Mouse (Mus musculus) testis, postnatal 10 days (tissue): ENCODE results near the gene Insl6.

ENCODE experiments used
- DNase-seq: peaks from one replicate; pipeline ENCODE4 v3.0.0; 2021; ENCODE audit warnings: low spot score

Gene Insl6

DNA sequence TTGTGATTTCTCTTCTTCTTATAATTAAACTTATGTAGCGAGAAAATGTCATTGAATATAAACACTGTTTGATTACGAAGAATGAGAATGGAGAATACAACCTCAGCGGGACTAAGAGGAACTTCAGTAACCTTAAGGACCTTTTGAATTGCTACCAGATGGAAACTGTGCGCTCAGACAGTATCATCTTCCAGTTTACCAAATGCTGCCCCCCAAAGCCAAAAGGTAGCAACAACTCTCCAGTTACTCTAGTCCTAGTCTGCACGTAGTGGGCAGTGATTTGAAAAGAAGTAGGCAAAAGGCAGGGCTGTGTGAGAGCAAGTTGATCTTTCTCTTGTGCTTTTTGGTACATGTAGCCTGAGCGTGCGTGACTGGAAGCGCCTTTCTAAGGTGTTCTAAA is 37.3 kb downstream of the Insl6 start:
- DNase-seq: no peak

DNA sequence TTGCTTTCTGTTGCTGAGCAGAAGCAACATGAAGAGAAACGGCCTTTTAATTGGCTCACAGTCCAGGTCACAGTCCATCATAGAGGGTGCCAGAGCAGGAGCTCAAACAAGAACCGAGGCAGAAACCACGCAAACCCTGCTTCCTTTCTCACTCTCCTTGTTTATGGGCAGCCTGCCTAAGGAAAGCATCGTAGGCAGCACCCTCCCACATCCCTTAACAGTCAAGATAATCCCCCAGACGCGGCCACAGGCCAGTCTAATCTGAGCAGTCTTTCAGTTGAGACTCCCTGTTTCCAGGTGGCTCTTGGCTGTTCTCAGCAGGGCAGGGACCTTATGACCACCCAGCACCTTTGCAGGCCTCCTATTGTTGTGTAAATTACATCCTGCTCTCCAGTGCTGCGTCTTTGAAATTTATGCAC is 39.7 kb downstream of the Insl6 start:
- DNase-seq: no peak

DNA sequence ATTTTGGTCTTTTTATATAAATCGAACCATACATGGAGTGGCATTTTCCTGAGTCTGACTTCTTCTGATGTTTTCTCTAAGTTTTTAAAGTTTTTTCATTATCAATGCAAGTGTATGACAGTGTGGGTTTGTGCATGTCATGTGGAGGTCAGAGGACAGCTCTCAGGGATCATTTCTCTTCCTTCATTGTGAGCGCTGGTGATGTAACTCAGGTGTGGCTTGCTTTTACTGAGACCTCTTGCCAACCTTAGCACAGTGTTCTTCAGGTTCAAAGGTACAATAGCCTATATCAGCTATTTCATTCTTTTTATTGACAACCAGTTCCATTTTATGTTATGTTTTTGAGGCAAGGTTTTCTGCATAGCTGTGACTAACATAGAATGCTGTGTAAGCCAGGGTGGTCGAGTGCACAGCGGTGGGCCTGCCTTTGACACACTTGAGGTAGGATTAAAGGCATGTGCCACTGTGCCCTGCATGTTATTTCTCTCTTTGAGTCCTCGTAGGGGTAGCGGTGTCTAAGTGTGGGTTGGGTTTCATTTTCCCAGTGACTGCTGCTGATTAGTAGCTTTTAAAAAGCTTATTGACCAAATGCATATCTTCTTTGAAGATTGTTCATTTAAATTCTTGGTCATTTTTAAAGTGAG is 46.1 kb downstream of the Insl6 start:
- DNase-seq: no peak

DNA sequence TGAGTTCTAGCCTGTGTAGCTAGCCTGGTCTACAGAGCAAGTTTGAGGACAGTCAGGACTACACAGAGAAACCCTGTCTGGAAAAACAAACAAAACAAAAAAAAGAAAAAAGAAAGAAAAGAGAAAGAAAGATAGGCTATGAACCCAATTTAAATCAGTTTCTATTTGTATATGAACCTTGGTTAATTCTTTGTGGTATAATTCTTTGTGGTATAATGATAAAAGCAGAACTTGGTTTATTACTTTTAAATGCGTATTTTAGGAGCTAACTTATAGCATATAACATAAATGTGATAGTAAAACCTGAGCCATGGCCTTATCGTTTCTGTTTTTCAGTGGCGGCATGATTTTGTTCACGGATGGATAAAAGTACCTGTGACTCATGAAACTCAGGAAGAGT is 48.7 kb downstream of the Insl6 start:
- no peak for DNase-seq

DNA sequence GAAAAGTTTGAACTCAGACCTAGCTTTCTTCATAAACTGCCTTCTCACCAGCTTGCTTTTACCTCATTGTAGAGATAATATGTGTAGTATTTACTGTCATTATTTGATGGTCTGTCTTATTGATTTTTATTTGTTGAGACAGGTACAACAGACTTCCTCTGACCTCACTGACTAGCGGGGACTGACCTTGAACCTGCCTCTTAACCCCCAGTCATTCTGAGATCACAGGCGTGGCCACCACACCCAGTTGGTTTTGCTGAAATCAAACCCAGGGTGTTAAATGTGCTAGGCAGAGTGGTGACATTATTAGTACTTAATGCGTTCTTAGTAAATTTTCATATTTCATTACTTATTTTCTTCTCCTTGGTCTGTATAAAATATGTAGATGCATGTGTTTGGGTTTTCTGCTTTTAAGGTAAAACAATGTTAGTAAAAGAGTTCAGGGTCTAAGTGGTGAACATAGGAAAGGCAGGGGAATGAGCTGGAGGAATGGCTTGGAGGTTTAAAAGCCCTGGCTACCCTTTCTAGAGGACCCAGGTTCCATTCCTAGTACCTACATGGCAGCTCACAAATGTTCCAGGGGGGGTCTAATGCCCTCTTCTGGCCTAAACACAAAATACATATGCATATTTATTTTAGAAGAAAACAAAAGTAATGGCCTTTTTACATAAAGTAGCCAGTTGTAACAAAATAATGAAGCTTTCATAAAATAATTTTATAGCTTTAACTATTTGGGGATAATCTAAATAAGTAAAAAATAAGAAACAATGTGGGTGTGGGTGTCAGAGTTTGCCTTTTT is 52.9 kb downstream of the Insl6 start:
- no peak for DNase-seq
